Mouse (Mus musculus): ENCODE measurements around the gene Fnbp1. TPM values are rescaled to one million over a fixed set of nuclear protein-coding genes. Genes with fewer than 3 reads are reported as not detected.

Fnbp1 gene
- polyA plus RNA-seq, 1 experiment = 10.6 TPM

DNA sequence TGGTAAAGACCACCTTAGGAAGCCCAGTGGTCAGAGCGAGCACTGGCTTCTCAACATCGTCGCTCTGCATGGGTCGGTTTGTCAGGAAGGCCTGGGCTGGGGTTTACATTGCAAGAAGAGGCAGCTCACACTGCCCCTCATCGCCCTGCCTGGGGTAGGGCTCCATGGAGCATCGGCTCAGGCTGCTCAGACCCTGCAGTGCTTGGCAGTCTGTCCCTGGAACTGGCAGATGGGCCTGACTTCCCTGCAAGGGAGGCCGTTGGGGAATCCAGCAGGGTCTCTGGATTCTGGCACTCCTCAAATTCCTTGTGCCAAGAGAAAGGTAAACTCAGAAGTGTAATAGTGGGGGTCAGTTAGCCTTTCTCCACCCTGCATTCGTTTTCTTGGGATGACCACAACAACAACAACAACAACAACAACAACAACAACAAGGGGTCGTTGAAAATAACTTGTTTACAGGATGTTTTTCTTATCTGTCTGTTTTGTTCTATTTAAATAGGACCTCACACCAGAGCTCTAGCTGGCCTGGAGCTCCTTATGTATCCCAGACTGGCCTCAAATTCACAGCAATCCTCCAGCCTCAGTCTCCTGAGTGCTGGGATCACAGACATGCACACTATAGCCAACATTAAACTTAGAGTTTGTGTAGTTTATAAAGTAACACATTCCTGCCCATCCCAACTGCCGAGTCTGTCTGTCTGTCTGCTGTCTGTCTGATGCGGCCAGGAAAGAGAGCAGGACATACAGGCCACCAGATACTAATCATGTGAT, 75.6 kb downstream of the Fnbp1 start:
- Histone ChIP-seq H3K4me3 (no peak overlapping the region), H3ac (ENCODE audit: control insufficient read depth, insufficient read length) (no peak overlapping the region), H3K27me3 (ENCODE audit: control insufficient read depth, insufficient read depth, insufficient read length) (no peaks in the 10 kb centered on the region), H3K4me2 (ENCODE audit: low read depth) (no peak overlapping the region), H3K79me2 (ENCODE audit: control insufficient read depth, insufficient read depth) (no peaks in the 10 kb centered on the region), H3K36me3 (ENCODE audit: control insufficient read depth, insufficient read depth) (no peaks in the 10 kb centered on the region)
- TF ChIP-seq TCF12 (IDR thresholded peaks at IDR 0.05; ENCODE audit: insufficient read depth, poor library complexity, severe bottlenecking) (no peak), MYOG (IDR thresholded peaks at IDR 0.05; ENCODE audit: control insufficient read depth in 1 of 3, insufficient read depth in 1 of 3, insufficient read length in 2 of 3, low read depth in 2 of 3) (no peak), MAX (IDR thresholded peaks at IDR 0.05; ENCODE audit: low read depth) (no peak), E2F4 (IDR thresholded peaks at IDR 0.05; ENCODE audit: insufficient read depth) (no peak), USF1 (IDR thresholded peaks at IDR 0.05; ENCODE audit: low read depth) (no peak), POLR2AphosphoS2 (IDR thresholded peaks at IDR 0.05; ENCODE audit: insufficient read length, low read depth) (no peak), TCF3 (IDR thresholded peaks at IDR 0.05; ENCODE audit: insufficient read length, low read depth) (no peak), CEBPB (IDR thresholded peaks at IDR 0.05; ENCODE audit: insufficient read depth, poor library complexity, severe bottlenecking) (no peak), REST (IDR thresholded peaks at IDR 0.05; ENCODE audit: insufficient read depth, insufficient read length) (no peak), MYOD1 (IDR thresholded peaks at IDR 0.05; ENCODE audit: control insufficient read depth in 1 of 3, insufficient read length in 2 of 3, low read depth in 2 of 3) (no peak), SRF (IDR thresholded peaks at IDR 0.05; ENCODE audit: control insufficient read depth, insufficient read length, low read depth) (no peak), POLR2A (IDR thresholded peaks at IDR 0.05; ENCODE audit: insufficient read length, low read depth) (no peak)

GRCm38 (mm10) chr2:31061868-31062628, 79.8 kb downstream of the Fnbp1 start:
- Histone ChIP-seq H3K4me3 (no peak overlapping the region), H3ac (ENCODE audit: control insufficient read depth, insufficient read length) (no peak overlapping the region), H3K79me2 (ENCODE audit: control insufficient read depth, insufficient read depth) (no peaks in the 10 kb centered on the region), H3K36me3 (ENCODE audit: control insufficient read depth, insufficient read depth) (peaks cover 4% of the 10 kb centered on the region), H3K27me3 (ENCODE audit: control insufficient read depth, insufficient read depth, insufficient read length) (no peaks in the 10 kb centered on the region), H3K4me2 (ENCODE audit: low read depth) (peak overlapping the region; percentile 8)
- TF ChIP-seq SRF (IDR thresholded peaks at IDR 0.05; ENCODE audit: control insufficient read depth, insufficient read length, low read depth) = no peak

DNA sequence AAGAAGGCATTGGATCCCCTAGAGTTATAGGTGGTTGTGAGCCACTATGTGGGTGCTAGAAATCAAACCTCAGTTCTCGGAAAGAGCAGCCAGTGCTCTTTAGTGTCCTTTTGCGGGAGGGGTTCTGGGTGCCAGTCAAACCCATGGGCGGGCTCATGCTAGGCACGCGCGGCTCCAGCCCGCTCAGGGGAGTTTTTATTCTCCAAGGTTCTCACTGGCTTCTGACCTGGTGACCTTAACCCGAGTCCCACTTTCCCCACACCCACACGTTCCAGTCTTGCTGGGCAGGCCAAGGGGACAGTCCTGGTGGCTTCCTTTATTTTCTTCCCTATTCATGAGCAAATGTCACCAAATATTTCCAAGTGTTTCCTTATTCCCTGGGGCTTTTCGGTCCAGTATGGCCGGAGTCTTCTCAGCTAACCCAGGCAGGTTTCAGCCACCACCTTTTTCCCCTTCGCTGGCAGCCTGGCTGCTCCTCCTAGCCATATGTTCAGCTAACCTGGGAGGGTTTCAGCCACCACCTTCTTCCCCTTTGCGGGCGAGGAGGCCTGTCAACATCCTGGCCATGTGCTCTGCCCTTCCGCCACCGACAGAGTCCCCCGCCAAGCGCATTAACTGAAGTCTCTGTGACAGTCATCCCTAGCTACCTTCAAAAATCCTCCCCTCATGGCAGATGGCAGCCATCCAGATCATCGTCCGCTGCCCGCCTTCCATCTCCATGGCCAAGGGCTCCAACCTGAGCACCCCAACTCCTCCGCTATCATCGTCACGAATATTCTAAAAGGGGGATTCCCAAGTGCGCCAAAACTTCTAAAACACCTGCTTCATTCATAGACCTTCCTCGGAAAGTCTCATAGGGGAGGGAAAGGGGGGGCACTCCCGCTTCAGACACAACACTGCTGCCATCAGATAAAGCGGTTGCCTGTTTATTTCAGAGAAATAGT, 80.7 kb downstream of the Fnbp1 start:
- H3K4me3 ChIP-seq = no peak overlapping the region
- no peaks in the 10 kb centered on the region for H3K79me2 ChIP-seq (ENCODE audit: control insufficient read depth, insufficient read depth)
- TF ChIP-seq MYOG (IDR thresholded peaks at IDR 0.05; ENCODE audit: control insufficient read depth in 1 of 3, insufficient read depth in 1 of 3, insufficient read length in 2 of 3, low read depth in 2 of 3) (no peak), TCF12 (IDR thresholded peaks at IDR 0.05; ENCODE audit: insufficient read depth, poor library complexity, severe bottlenecking) (no peak), USF1 (IDR thresholded peaks at IDR 0.05; ENCODE audit: low read depth) (no peak), POLR2AphosphoS2 (IDR thresholded peaks at IDR 0.05; ENCODE audit: insufficient read length, low read depth) (no peak), REST (IDR thresholded peaks at IDR 0.05; ENCODE audit: insufficient read depth, insufficient read length) (no peak), MAX (IDR thresholded peaks at IDR 0.05; ENCODE audit: low read depth) (no peak), E2F4 (IDR thresholded peaks at IDR 0.05; ENCODE audit: insufficient read depth) (no peak), POLR2A (IDR thresholded peaks at IDR 0.05; ENCODE audit: insufficient read length, low read depth) (no peak), TCF3 (IDR thresholded peaks at IDR 0.05; ENCODE audit: insufficient read length, low read depth) (no peak), CEBPB (IDR thresholded peaks at IDR 0.05; ENCODE audit: insufficient read depth, poor library complexity, severe bottlenecking) (no peak), SRF (IDR thresholded peaks at IDR 0.05; ENCODE audit: control insufficient read depth, insufficient read length, low read depth) (no peak), MYOD1 (IDR thresholded peaks at IDR 0.05; ENCODE audit: control insufficient read depth in 1 of 3, insufficient read length in 2 of 3, low read depth in 2 of 3) (no peak)
- no peak overlapping the region for H3ac ChIP-seq (ENCODE audit: control insufficient read depth, insufficient read length)
- peaks cover 10% of the 10 kb centered on the region for H3K36me3 ChIP-seq (ENCODE audit: control insufficient read depth, insufficient read depth)
- no peak overlapping the region for H3K4me2 ChIP-seq (ENCODE audit: low read depth)
- H3K27me3 ChIP-seq (ENCODE audit: control insufficient read depth, insufficient read depth, insufficient read length) = no peaks in the 10 kb centered on the region

- no peak overlapping the region for H3K4me3 ChIP-seq
Observed at GRCm38 (mm10) chr2:31060271-31060670, 81.5 kb downstream of the Fnbp1 start.

More at GRCm38 (mm10) chr2:31060271-31060670, 81.5 kb downstream of the Fnbp1 start:
- TF ChIP-seq POLR2A (IDR thresholded peaks at IDR 0.05; ENCODE audit: insufficient read length, low read depth) (no peak), MAX (IDR thresholded peaks at IDR 0.05; ENCODE audit: low read depth) (no peak), REST (IDR thresholded peaks at IDR 0.05; ENCODE audit: insufficient read depth, insufficient read length) (no peak), MYOG (IDR thresholded peaks at IDR 0.05; ENCODE audit: control insufficient read depth in 1 of 3, insufficient read depth in 1 of 3, insufficient read length in 2 of 3, low read depth in 2 of 3) (no peak), POLR2AphosphoS2 (IDR thresholded peaks at IDR 0.05; ENCODE audit: insufficient read length, low read depth) (no peak), SRF (IDR thresholded peaks at IDR 0.05; ENCODE audit: control insufficient read depth, insufficient read length, low read depth) (no peak), USF1 (IDR thresholded peaks at IDR 0.05; ENCODE audit: low read depth) (no peak), MYOD1 (IDR thresholded peaks at IDR 0.05; ENCODE audit: control insufficient read depth in 1 of 3, insufficient read length in 2 of 3, low read depth in 2 of 3) (no peak), TCF12 (IDR thresholded peaks at IDR 0.05; ENCODE audit: insufficient read depth, poor library complexity, severe bottlenecking) (no peak), TCF3 (IDR thresholded peaks at IDR 0.05; ENCODE audit: insufficient read length, low read depth) (no peak), CEBPB (IDR thresholded peaks at IDR 0.05; ENCODE audit: insufficient read depth, poor library complexity, severe bottlenecking) (no peak), E2F4 (IDR thresholded peaks at IDR 0.05; ENCODE audit: insufficient read depth) (no peak)
- H3K79me2 ChIP-seq (ENCODE audit: control insufficient read depth, insufficient read depth) = no peaks in the 10 kb centered on the region
- H3ac ChIP-seq (ENCODE audit: control insufficient read depth, insufficient read length) = no peak overlapping the region
- H3K27me3 ChIP-seq (ENCODE audit: control insufficient read depth, insufficient read depth, insufficient read length) = no peaks in the 10 kb centered on the region
- no peak overlapping the region for H3K4me2 ChIP-seq (ENCODE audit: low read depth)
- peaks cover 15% of the 10 kb centered on the region for H3K36me3 ChIP-seq (ENCODE audit: control insufficient read depth, insufficient read depth)
